Mouse (Mus musculus) layer of hippocampus, adult 6 months (tissue): ENCODE data around the gene Phip. TPM values are rescaled to one million over a fixed set of nuclear protein-coding genes. Genes with fewer than 3 reads are reported as not detected.

Source experiments
- long read RNA-seq, 2 experiments: library from polyadenylated mRNA; unstranded; transcript quantifications; one replicate each; pipeline ENCODE4 v2.0.0; 2019 to 2020
- polyA plus RNA-seq: library from polyadenylated mRNA; unstranded; fragments of <200 nt; fragmentation: Nextera tagmentation; gene quantifications from 2 replicates; pipeline ENCODE4 v1.2.3, GENCODE M21; 2021

Gene Phip
- polyA plus RNA-seq: 21.3 and 23.5 TPM in 2 replicates
- long read RNA-seq, experiment 1, partial matches to known transcripts: 63 of 75 reads
- long read RNA-seq, experiment 1, other reads (novel, unspliced or antisense): 12 of 75 reads
- long read RNA-seq, experiment 2, partial matches to known transcripts: 257 of 336 reads
- long read RNA-seq, experiment 2, other reads (novel, unspliced or antisense): 78 of 336 reads

GRCm38 (mm10) chr9:82975342-82976215, at the start of gene Phip:
Gene Phip, minus strand, starts transcription at chr9:82975516.

GRCm38 (mm10) chr9:82829007-82829689, 146.2 kb downstream of the Phip start, which contains the start of gene Irak1bp1:
Gene Irak1bp1, plus strand, starts transcription at chr9:82829540.

Other genes starting within 250 kb of the Phip start
- 36.1 and 38.1 TPM in 2 replicates for gene Irak1bp1, start 146.0 kb downstream of the Phip start, polyA plus RNA-seq
- 140 and 150 TPM in 2 replicates for gene Hmgn3, start 171.2 kb upstream of the Phip start, polyA plus RNA-seq